Mouse (Mus musculus) liver, adult 2 months (tissue): ENCODE measurements around the gene Zyx. TPM values are rescaled to one million over a fixed set of nuclear protein-coding genes. Genes with fewer than 3 reads are reported as not detected.

Source experiments
- DNase-seq: peaks from one replicate; pipeline ENCODE4 v3.0.0-alpha.2; 2011; ENCODE audit warnings: low read depth, low spot score; ENCODE audit errors: extremely low read depth
- H3K27ac ChIP-seq: fragments of 200-500 bp; replicated peaks from 2 replicates; pipeline ENCODE4 v1.5.1; 2012; ENCODE audit warnings: low read depth, mild to moderate bottlenecking, control low read depth, inconsistent platforms, low read length; ENCODE audit not compliant: insufficient read depth
- H3K27me3 ChIP-seq: fragments of 200-500 bp; 2 replicates; pipeline ENCODE4 v1.6.1; 2012; ENCODE audit warnings: mild to moderate bottlenecking, moderate library complexity, low read length, inconsistent platforms; ENCODE audit not compliant: control insufficient read depth, insufficient read depth
- H3K36me3 ChIP-seq: fragments of 200-500 bp; 2 replicates; pipeline ENCODE4 v1.6.1; 2012; ENCODE audit warnings: low read length, inconsistent platforms; ENCODE audit not compliant: control insufficient read depth, insufficient read depth
- H3K4me1 ChIP-seq: fragments of 200-500 bp; 2 replicates; pipeline ENCODE4 v1.6.1; 2011; ENCODE audit warnings: low read length; ENCODE audit not compliant: control insufficient read depth, insufficient read depth
- H3K4me3 ChIP-seq: fragments of 200-500 bp; 2 replicates; pipeline ENCODE4 v1.5.1; 2011; ENCODE audit warnings: low read depth, mild to moderate bottlenecking, control low read depth, low read length, moderate library complexity; ENCODE audit not compliant: insufficient read depth
- H3K79me2 ChIP-seq: fragments of 200-500 bp; 2 replicates; pipeline ENCODE4 v1.6.1; 2012; ENCODE audit warnings: inconsistent platforms, mild to moderate bottlenecking, low read length, moderate library complexity; ENCODE audit not compliant: control insufficient read depth, insufficient read depth
- H3K9ac ChIP-seq: fragments of 200-500 bp; 2 replicates; pipeline ENCODE4 v1.6.1; 2012; ENCODE audit warnings: low read depth, mild to moderate bottlenecking, control low read depth, inconsistent platforms, low read length
- CTCF ChIP-seq: fragments of 200-500 bp; IDR thresholded peaks from 2 replicates; pipeline ENCODE4 v1.5.1; 2011; ENCODE audit warnings: low read depth, low read length, control low read depth
- POLR2A ChIP-seq: fragments of 200-500 bp; IDR thresholded peaks from 2 replicates; pipeline ENCODE4 v1.6.1; 2011; ENCODE audit warnings: low read length, control low read depth; ENCODE audit not compliant: insufficient read depth; ENCODE audit errors: extremely low read depth
- WGBS: fragments of 180-500 bp; shearing (Covaris S2); methylation state at CpG from one replicate; pipeline ENCODE4 v1.1.7; 2018; 5-methylcytosine and 5-hydroxymethylcytosine counted together
- polyA plus RNA-seq: library from polyadenylated mRNA; depleted of rRNA; stranded (reverse); fragments of >200 nt; gene quantifications from 2 replicates; pipeline ENCODE4 v1.2.3, GENCODE M21; 2012
- total RNA-seq: library from RNA; depleted of rRNA; stranded (reverse); fragments of >200 nt; gene quantifications from 2 replicates; pipeline ENCODE4 v1.2.3, GENCODE M21; 2014

Zyx gene
- total and polyA plus RNA-seq, 2 experiments = 6.4 to 49.8 TPM

DNA sequence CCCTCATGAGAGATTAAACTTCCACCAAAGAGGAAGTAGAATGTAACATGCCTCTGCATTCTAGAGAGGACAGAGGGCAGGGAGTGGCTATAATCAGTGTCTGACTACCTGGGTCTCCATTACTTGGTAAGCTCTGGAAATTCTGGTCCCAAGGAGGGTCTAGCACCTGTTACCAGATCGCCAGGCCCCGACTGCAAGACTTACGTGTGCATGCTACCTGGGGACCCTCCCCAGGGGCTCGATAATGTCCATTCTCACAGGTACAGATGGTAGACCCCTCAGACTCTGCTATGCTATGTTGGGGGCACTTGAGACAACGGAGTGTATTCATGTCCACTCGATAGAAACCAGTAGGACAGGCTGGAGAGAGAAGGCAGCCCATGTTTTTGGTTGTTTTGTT lies 15.8 kb downstream of the Zyx start:
- Histone ChIP-seq H3K9ac (no peak overlapping the region), H3K36me3 (peaks cover 32% of the 10 kb centered on the region), H3K27me3 (no peaks in the 10 kb centered on the region), H3K4me1 (peaks cover 6% of the 10 kb centered on the region; the same call in 1 of the 2 replicates), H3K4me3 (no peak overlapping the region), H3K27ac (no peak overlapping the region), H3K79me2 (no peaks in the 10 kb centered on the region; the same call in 1 of the 2 replicates)
- WGBS = 97% methylated on average over 6 of the region's 6 CpGs
- TF ChIP-seq POLR2A (no peak), CTCF (no peak)
- DNase-seq = no peak

DNA sequence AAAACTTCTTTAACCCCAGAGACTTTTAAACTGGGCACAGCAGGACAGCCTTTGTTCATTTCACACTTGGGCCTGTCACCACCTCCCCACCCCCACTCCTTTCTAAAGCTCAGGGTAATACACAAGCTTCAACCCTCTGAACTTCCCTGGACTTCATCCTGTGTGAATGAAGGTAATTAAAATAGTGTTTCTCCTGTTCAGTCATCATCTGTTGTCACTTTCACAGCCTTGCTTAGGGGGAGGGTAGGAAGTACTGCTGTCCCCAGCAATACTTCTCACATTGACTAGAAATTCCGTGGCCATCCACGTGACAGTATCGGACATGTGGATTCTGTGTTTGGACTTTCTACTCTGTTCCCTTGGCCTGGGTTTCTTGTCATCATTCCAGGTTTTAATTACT lies 20.4 kb downstream of the Zyx start:
- Histone ChIP-seq H3K27ac (peak overlapping the region; percentile 61), H3K4me1 (peaks cover 20% of the 10 kb centered on the region), H3K27me3 (no peaks in the 10 kb centered on the region), H3K4me3 (no peak overlapping the region), H3K36me3 (peaks cover 9% of the 10 kb centered on the region; the same call in 1 of the 2 replicates), H3K9ac (no peak overlapping the region), H3K79me2 (peaks cover 7% of the 10 kb centered on the region; the same call in 1 of the 2 replicates)
- WGBS = 16% methylated on average over 3 of the region's 3 CpGs
- TF ChIP-seq CTCF = no peak
- TF ChIP-seq POLR2A = no peak
- DNase-seq = peak; percentile 98

DNA sequence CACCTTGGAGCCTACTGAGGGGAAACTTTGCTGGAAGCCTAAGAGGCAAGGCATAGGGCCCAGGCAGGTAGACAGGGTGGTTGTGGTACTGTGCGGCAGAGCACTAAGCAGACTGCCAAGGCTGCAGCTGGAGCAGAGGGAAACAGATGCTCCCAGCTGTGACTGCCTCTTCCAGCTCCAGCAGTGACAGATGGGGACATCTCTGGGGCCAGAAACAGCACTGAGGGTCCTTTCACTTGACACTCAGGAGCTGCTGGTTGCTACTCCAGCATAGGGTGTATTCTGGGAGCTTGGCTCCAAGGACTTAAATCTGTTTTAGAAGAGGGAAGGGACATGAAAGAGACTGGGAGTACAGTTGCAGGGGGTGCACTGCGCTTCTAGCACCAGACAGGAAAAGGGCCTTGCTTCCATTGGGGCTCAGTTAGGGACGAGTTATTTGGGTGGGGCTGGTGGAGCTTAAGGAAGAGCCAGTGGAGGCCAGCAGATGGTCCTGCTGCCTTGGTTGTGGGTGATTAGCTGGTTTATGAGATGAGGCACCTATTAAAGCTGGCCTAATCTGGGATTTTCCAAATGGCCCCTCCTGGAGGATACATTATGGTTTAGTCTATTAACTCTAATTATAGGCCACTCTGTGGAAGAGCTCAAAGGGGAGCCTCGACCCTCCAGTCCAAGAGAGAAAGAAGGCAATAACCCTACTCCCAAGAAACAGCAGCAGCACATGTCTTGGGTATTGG lies 21.4 kb downstream of the Zyx start:
- Histone ChIP-seq H3K4me1 (peaks cover 20% of the 10 kb centered on the region), H3K36me3 (peaks cover 7% of the 10 kb centered on the region; the same call in 1 of the 2 replicates), H3K79me2 (peaks cover 7% of the 10 kb centered on the region; the same call in 1 of the 2 replicates), H3K27ac (peak overlapping the region; percentile 67), H3K9ac (0 out of 2 replicates have a peak overlapping the region, but pooled peaks have one; percentile 10), H3K27me3 (no peaks in the 10 kb centered on the region), H3K4me3 (no peak overlapping the region)
- WGBS = 53% methylated on average over 4 of the region's 4 CpGs
- no peak for DNase-seq
- TF ChIP-seq CTCF = no peak
- TF ChIP-seq POLR2A = no peak

GRCm38 (mm10) chr6:42372001-42372400 lies 22.6 kb downstream of the Zyx start:
- H3K36me3 ChIP-seq = peaks cover 2% of the 10 kb centered on the region; the same call in 1 of the 2 replicates
- WGBS = 35% methylated on average over 3 of the region's 3 CpGs
- TF ChIP-seq CTCF (no peak), POLR2A (no peak)
- H3K27me3 ChIP-seq = no peaks in the 10 kb centered on the region
- H3K4me3 ChIP-seq = peak overlapping the region; percentile 67
- H3K79me2 ChIP-seq = peaks cover 7% of the 10 kb centered on the region; the same call in 1 of the 2 replicates
- no peak for DNase-seq
- peak overlapping the region; percentile 67 for H3K27ac ChIP-seq
- peaks cover 20% of the 10 kb centered on the region for H3K4me1 ChIP-seq
- H3K9ac ChIP-seq = peak overlapping the region; percentile 75

- peak overlapping the region; percentile 67 for H3K4me3 ChIP-seq
- peak overlapping the region; percentile 75 for H3K9ac ChIP-seq
- DNase-seq = no peak
- peaks cover 20% of the 10 kb centered on the region for H3K4me1 ChIP-seq
- no peaks in the 10 kb centered on the region for H3K36me3 ChIP-seq
- peaks cover 7% of the 10 kb centered on the region; the same call in 1 of the 2 replicates for H3K79me2 ChIP-seq
- TF ChIP-seq POLR2A (no peak), CTCF (no peak)
- no peaks in the 10 kb centered on the region for H3K27me3 ChIP-seq
- peak overlapping the region; percentile 67 for H3K27ac ChIP-seq
- 16% methylated on average over 9 of the region's 9 CpGs for WGBS
Measured at GRCm38 (mm10) chr6:42372421-42372815, 23.0 kb downstream of the Zyx start.
